Mouse (Mus musculus) liver, embryonic 13.5 days (tissue): Measurements from ENCODE around the gene 1500011B03Rik. TPM values are rescaled to one million over a fixed set of nuclear protein-coding genes. Genes with fewer than 3 reads are reported as not detected.

Experiments
- ATAC-seq: fragments of 200-750 bp; cut with Nextera tagmentation; 2 replicates; pipeline ENCODE4 v1.8.0; 2017; ENCODE audit warnings: low read depth, mild to moderate bottlenecking, moderate number of reproducible peaks, moderate library complexity
- DNase-seq: peaks from one replicate; pipeline ENCODE4 v3.0.0; 2022
- H3K27ac ChIP-seq: fragments of 300-500 bp; sonication (generic); 2 replicates; pipeline ENCODE4 v1.5.1; 2015; ENCODE audit warnings: moderate library complexity, mild to moderate bottlenecking, inconsistent platforms
- H3K27me3 ChIP-seq: fragments of 300-500 bp; sonication (generic); 2 replicates; pipeline ENCODE4 v1.6.1; 2015; ENCODE audit warnings: mild to moderate bottlenecking, inconsistent platforms
- H3K36me3 ChIP-seq: fragments of 300-500 bp; sonication (generic); 2 replicates; pipeline ENCODE4 v1.6.1; 2015; ENCODE audit warnings: mild to moderate bottlenecking, inconsistent platforms
- H3K4me1 ChIP-seq: fragments of 300-500 bp; sonication (generic); replicated peaks from 2 replicates; pipeline ENCODE4 v1.6.1; 2015; ENCODE audit warnings: inconsistent platforms
- H3K4me2 ChIP-seq: fragments of 300-500 bp; sonication (generic); 2 replicates; pipeline ENCODE4 v1.6.1; 2015; ENCODE audit warnings: inconsistent platforms, mild to moderate bottlenecking, moderate library complexity
- H3K4me3 ChIP-seq: fragments of 300-500 bp; sonication (generic); replicated peaks from 2 replicates; pipeline ENCODE4 v1.5.1; 2015; ENCODE audit warnings: mild to moderate bottlenecking, inconsistent platforms
- H3K9ac ChIP-seq: fragments of 300-500 bp; sonication (generic); 2 replicates; pipeline ENCODE4 v1.6.1; 2015; ENCODE audit warnings: mild to moderate bottlenecking, inconsistent platforms
- H3K9me3 ChIP-seq: fragments of 300-500 bp; sonication (generic); replicated peaks from 2 replicates; pipeline ENCODE4 v1.6.1; 2016; ENCODE audit warnings: inconsistent platforms
- WGBS: fragments of 180-500 bp; shearing (Covaris S2); methylation state at CpG from one replicate; pipeline ENCODE4 v1.1.7; 2015; ENCODE audit not compliant: insufficient replicate concordance; 5-methylcytosine and 5-hydroxymethylcytosine counted together
- microRNA-seq: library from miRNA; unstranded; fragments of <30 nt; microRNA quantifications from one replicate; pipeline ENCODE4, GENCODE M21; 2016
- polyA plus RNA-seq: library from polyadenylated mRNA; unstranded; fragments of >200 nt; fragmentation: Nextera tagmentation; extraction: Ambion mirVana; gene quantifications from 2 replicates; pipeline ENCODE4 v1.2.1, GENCODE M21; 2015

The 1500011B03Rik gene
- polyA plus RNA-seq, 1 experiment from 2014 or later: 31.0 TPM

DNA sequence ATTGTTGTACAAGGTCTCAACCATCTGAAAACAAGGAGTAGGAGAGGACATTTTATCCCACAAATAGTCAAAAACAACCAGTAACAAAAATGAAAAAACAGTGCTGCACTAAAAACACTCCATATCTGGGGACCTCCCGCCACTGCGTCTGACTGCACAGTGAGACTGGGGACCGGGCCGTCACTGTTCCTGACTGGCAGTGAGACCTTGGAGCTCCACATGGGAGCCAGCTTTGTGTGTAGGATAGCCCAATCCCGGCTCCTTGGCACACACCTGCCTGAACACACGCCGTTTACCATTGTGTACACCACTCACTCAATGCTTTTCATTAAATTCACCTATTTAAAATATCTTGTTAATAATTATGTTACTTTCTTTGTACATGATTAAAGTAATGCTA is 56.1 kb downstream of the 1500011B03Rik start:
- no peak overlapping the region for H3K4me3 ChIP-seq
- no peaks in the 10 kb centered on the region for H3K27me3 ChIP-seq
- WGBS: 78% methylated on average over 7 of the region's 7 CpGs
- H3K27ac ChIP-seq: no peak overlapping the region
- peaks cover 49% of the 10 kb centered on the region for H3K36me3 ChIP-seq
- ATAC-seq (no peak), DNase-seq (no peak)
- no peak overlapping the region for H3K9ac ChIP-seq
- no peak overlapping the region for H3K4me2 ChIP-seq
- no peaks in the 10 kb centered on the region for H3K9me3 ChIP-seq
- H3K4me1 ChIP-seq: peaks cover 42% of the 10 kb centered on the region

DNA sequence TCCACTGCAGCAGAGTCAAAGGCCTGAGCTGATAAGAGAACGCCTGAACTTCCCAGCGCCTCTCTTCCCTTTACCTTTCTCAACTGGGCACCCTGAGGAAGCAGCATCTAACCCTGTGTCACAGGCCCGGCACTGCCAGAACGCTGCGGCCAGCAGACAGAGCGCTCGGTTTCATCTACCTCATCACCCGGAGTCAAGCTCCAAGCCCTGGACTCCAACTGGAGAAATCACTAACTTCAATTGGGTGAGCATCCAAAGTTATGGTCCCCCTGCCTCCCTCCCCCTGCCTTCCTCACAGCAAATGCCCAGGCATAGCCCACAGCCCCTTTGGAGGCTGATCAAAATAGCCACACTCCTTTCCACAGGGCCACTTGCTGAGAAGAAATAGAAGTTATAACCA is 56.6 kb downstream of the 1500011B03Rik start:
- ATAC-seq: no peak
- peaks cover 54% of the 10 kb centered on the region for H3K36me3 ChIP-seq
- no peak overlapping the region for H3K9ac ChIP-seq
- DNase-seq: no peak
- 57% methylated on average over 8 of the region's 8 CpGs for WGBS
- no peak overlapping the region for H3K4me2 ChIP-seq
- H3K27ac ChIP-seq: no peak overlapping the region
- no peaks in the 10 kb centered on the region for H3K9me3 ChIP-seq
- no peak overlapping the region for H3K4me3 ChIP-seq
- H3K4me1 ChIP-seq: peaks cover 37% of the 10 kb centered on the region
- no peaks in the 10 kb centered on the region for H3K27me3 ChIP-seq

DNA sequence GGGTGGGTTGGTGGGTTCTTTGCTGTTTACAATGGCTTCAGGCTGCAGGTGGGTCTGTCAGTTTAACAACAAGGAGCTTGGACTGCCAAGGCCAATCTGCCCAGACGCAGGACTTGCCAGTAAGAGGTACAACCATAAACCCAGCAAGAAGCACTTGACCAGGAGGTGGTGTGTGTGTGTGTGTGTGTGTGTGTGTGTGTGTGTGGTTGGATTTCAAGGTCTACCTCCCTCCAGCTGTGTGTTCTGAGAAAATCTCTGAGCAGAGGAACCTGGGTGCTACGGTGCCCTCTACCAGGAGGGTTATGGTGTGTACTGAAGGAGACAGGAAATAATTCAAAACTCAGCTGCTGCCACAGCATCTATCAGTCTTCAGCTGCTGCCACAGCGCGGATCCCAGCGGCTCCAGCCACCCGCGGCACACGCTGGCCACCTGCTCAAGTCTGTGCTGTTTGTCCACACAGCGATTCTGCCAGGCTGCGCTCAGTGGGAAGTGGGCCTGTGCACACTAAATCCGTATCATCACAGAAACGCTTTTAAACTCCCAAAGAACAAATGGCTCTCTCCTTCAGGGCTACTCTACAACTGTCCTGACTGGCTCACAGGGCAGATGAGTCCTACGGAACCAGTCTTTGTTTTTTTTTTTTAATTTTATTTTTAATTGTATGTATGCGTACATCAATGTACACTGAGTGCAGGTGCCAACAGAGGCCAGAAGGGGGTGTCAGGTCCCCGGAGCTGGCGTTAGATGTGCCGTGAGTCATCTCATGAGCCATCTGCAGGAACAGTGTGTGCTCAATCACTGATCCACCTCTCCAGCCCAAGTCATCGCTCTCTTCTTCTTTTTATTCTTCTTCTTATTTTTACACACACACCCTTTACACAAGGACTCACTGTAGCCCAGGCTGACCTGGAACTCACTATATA is 58.2 kb downstream of the 1500011B03Rik start:
- DNase-seq (no peak), ATAC-seq (no peak)
- Histone ChIP-seq H3K36me3 (peaks cover 63% of the 10 kb centered on the region), H3K4me2 (no peak overlapping the region), H3K4me3 (no peak overlapping the region), H3K4me1 (peaks cover 21% of the 10 kb centered on the region), H3K27ac (no peak overlapping the region), H3K9me3 (no peaks in the 10 kb centered on the region), H3K9ac (no peak overlapping the region), H3K27me3 (no peaks in the 10 kb centered on the region)
- WGBS: 84% methylated on average over 18 of the region's 18 CpGs

DNA sequence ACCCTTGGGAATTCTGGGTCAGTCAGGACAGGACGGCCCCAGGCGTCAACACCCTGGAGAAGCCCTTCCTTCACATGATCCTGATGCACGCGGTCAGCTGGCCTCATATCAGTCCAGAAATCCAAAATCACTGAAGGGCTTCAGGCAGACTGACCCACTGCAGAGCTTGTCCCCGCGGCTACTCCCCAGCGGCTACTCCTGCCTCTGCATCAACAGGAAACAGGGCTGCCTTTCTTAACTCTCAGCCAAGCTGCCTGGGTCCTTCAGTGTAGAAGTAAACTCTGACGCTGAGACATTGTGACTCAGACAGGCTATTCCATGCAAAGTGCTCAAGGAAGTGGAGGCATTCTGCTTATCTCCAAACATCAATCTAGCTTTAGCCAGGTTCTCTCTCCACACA is 61.3 kb downstream of the 1500011B03Rik start:
- Histone ChIP-seq H3K27me3 (no peaks in the 10 kb centered on the region), H3K27ac (no peak overlapping the region), H3K4me1 (peaks cover 5% of the 10 kb centered on the region), H3K4me3 (no peak overlapping the region), H3K4me2 (no peak overlapping the region), H3K9ac (no peak overlapping the region), H3K9me3 (no peaks in the 10 kb centered on the region), H3K36me3 (peaks cover 76% of the 10 kb centered on the region)
- no peak for DNase-seq
- ATAC-seq: no peak
- WGBS: 77% methylated on average over 8 of the region's 8 CpGs

DNA sequence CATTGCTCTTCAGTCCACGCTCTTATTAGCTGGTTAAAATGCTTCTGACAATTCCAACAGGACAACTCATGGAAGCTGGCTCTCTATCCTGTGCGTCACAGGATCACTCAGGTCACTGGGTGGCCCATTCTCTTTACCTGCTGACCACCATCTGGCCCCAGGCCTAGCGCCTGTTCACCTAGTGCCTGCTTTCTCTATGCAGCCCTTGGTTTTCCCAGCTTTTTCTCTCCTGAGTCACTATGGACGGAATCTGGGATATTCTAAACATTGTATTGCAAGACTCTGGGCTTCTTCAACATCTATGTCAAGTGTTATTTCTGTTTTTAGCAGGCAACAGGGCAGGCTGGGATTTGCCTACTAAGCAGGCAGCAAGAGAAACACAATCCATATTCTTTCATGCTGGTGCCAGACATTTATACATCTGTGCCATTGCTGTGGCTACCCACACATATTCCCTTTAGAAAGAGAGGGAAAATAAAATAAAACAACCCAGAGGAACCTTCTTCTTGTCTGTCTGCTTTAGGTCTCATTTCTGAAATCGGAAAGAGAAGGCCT is 63.7 kb downstream of the 1500011B03Rik start:
- Histone ChIP-seq H3K36me3 (peaks cover 70% of the 10 kb centered on the region), H3K9me3 (no peaks in the 10 kb centered on the region), H3K9ac (no peak overlapping the region), H3K27ac (no peak overlapping the region), H3K4me1 (no peaks in the 10 kb centered on the region), H3K4me3 (no peak overlapping the region), H3K4me2 (no peak overlapping the region), H3K27me3 (no peaks in the 10 kb centered on the region)
- WGBS: 79% methylated on average over 5 of the region's 5 CpGs
- ATAC-seq (no peak), DNase-seq (no peak)

Small RNA genes within 50 kb of the gene (microRNA-seq; reads per million reads assigned to microRNA genes)
- gene Mir6240: 21.1 reads per million, percentile 34 among the genes with 10 or more reads in this experiment

Other genes starting within 250 kb of the 1500011B03Rik start
- 0.17 and 0.23 TPM in 2 replicates for gene Trpv4, start 165.0 kb downstream of the 1500011B03Rik start, polyA plus RNA-seq
- 36.1 and 41.7 TPM in 2 replicates for gene Gltp, start 132.5 kb downstream of the 1500011B03Rik start, polyA plus RNA-seq
- 4.4 and 4.8 TPM in 2 replicates for gene Tchp, start 115.7 kb downstream of the 1500011B03Rik start, polyA plus RNA-seq
- 43.3 and 49.0 TPM in 2 replicates for gene Ankrd13a, start 48.8 kb downstream of the 1500011B03Rik start, polyA plus RNA-seq
- 14.8 and 16.3 TPM in 2 replicates for gene Git2, start 48.0 kb downstream of the 1500011B03Rik start, polyA plus RNA-seq
- gene 4930519G04Rik, start 30.2 kb upstream of the 1500011B03Rik start, polyA plus RNA-seq: not detected in 2 replicates
- gene Gm9936, start 35.2 kb upstream of the 1500011B03Rik start, polyA plus RNA-seq: not detected in 2 replicates
- gene Oasl2, start 73.5 kb upstream of the 1500011B03Rik start, polyA plus RNA-seq: 3.1 and 3.4 TPM in 2 replicates
- gene Oasl1, start 99.8 kb upstream of the 1500011B03Rik start, polyA plus RNA-seq: 0.52 and 0.54 TPM in 2 replicates
- 22.2 and 24.6 TPM in 2 replicates for gene 2210016L21Rik, start 118.7 kb upstream of the 1500011B03Rik start, polyA plus RNA-seq
- gene Hnf1a, start 147.6 kb upstream of the 1500011B03Rik start, polyA plus RNA-seq: 2.4 and 2.9 TPM in 2 replicates
- 4.2 and 4.7 TPM in 2 replicates for gene Sppl3, start 187.7 kb upstream of the 1500011B03Rik start, polyA plus RNA-seq